Mouse (Mus musculus) MEL (cell line): ENCODE data around the gene Arhgap35.

ENCODE experiments used
- CTCF ChIP-seq, 3 experiments: IDR thresholded peaks in 2 of 3; conservative IDR thresholded peaks in 1 of 3; 2 replicates each; pipeline ENCODE4 v1.5.1; 2011 to 2012; ENCODE audit warnings: low read length in 3 of 3, low read depth in 2 of 3, mild to moderate bottlenecking in 2 of 3, improper control_type of control experiment in 1 of 3, inconsistent platforms in 1 of 3, mixed read lengths in 1 of 3, moderate library complexity in 1 of 3; ENCODE audit not compliant: control insufficient read depth in 1 of 3, insufficient read depth in 1 of 3, poor library complexity in 1 of 3, severe bottlenecking in 1 of 3
- POLR2A ChIP-seq, 2 experiments: IDR thresholded peaks; 2 replicates each; pipeline ENCODE4 v1.6.1; 2011 to 2012; ENCODE audit warnings: low read length in 2 of 2, mild to moderate bottlenecking in 2 of 2, control low read depth in 1 of 2, improper control_type of control experiment in 1 of 2, low read depth in 1 of 2, moderate library complexity in 1 of 2; ENCODE audit not compliant: control insufficient read depth in 1 of 2, insufficient read depth in 1 of 2, poor library complexity in 1 of 2
- RAD21 ChIP-seq: IDR thresholded peaks from 2 replicates; pipeline ENCODE4 v1.6.1; 2011; ENCODE audit warnings: mild to moderate bottlenecking, low read depth, low read length, improper control_type of control experiment

- peak; percentile 68 to 82 (median 74) for TF ChIP-seq CTCF (IDR thresholded peaks at IDR 0.05 in 2 of 3, conservative IDR thresholded peaks at IDR 0.05 in 1 of 3; ENCODE audit: control insufficient read depth in 1 of 3, insufficient read depth in 1 of 3, low read depth in 2 of 3, low read length in 3 of 3, poor library complexity in 1 of 3, severe bottlenecking in 1 of 3)
- TF ChIP-seq POLR2A (IDR thresholded peaks at IDR 0.05; ENCODE audit: control insufficient read depth in 1 of 2, insufficient read depth in 1 of 2, low read depth in 1 of 2, low read length in 2 of 2, poor library complexity in 1 of 2) = no peak
- TF ChIP-seq RAD21 = peak; percentile 69
Observed at GRCm38 (mm10) chr7:16629598-16630296, 15.0 kb upstream of the Arhgap35 start.
